Mouse (Mus musculus) lung, embryonic 14.5 days (tissue): ENCODE measurements around the gene Cyp46a1. TPM values are rescaled to one million over a fixed set of nuclear protein-coding genes. Genes with fewer than 3 reads are reported as not detected.
A peak's percentile ranks its signal among the peaks of the same experiment; 100 is the strongest.

Source experiments
- ATAC-seq: fragments of 200-750 bp; cut with Nextera tagmentation; 2 replicates; pipeline ENCODE4 v1.8.0; 2017; ENCODE audit warnings: mild to moderate bottlenecking, moderate TSS enrichment, moderate library complexity; ENCODE audit not compliant: insufficient read depth
- DNase-seq: peaks from one replicate; pipeline ENCODE4 v3.0.0-alpha.2; 2015
- H3K27ac ChIP-seq: fragments of 300-500 bp; sonication (generic); 2 replicates; pipeline ENCODE4 v1.5.1; 2014; ENCODE audit warnings: low read depth, mild to moderate bottlenecking, moderate library complexity
- H3K27me3 ChIP-seq: fragments of 300-500 bp; sonication (generic); 2 replicates; pipeline ENCODE4 v1.6.1; 2014; ENCODE audit warnings: low read length, control low read depth; ENCODE audit not compliant: insufficient read depth
- H3K36me3 ChIP-seq: fragments of 300-500 bp; sonication (generic); 2 replicates; pipeline ENCODE4 v1.6.1; 2014; ENCODE audit warnings: control low read depth; ENCODE audit not compliant: insufficient read depth
- H3K4me1 ChIP-seq: fragments of 300-500 bp; sonication (generic); 2 replicates; pipeline ENCODE4 v1.6.1; 2014; ENCODE audit warnings: antibody characterized with exemption, control low read depth; ENCODE audit not compliant: insufficient read depth
- H3K4me2 ChIP-seq: fragments of 300-500 bp; sonication (generic); 2 replicates; pipeline ENCODE4 v1.6.1; 2014; ENCODE audit warnings: mild to moderate bottlenecking
- H3K4me3 ChIP-seq: fragments of 300-500 bp; sonication (generic); 2 replicates; pipeline ENCODE4 v1.5.1; 2014; ENCODE audit warnings: low read depth, low read length
- H3K9ac ChIP-seq: fragments of 300-500 bp; sonication (generic); 2 replicates; pipeline ENCODE4 v1.6.1; 2014
- H3K9me3 ChIP-seq: fragments of 300-500 bp; sonication (generic); 2 replicates; pipeline ENCODE4 v1.6.1; 2016; ENCODE audit warnings: low read depth, low read length, control low read depth
- CTCF ChIP-seq: IDR thresholded peaks from 2 replicates; pipeline ENCODE4 v1.5.1; 2016; ENCODE audit warnings: antibody characterized with exemption, low read depth
- WGBS: fragments of 180-500 bp; shearing (Covaris S2); extraction: QIAGEN DNeasy Blood & Tissue Kit; methylation state at CpG from one replicate; pipeline ENCODE4 v1.1.7; 2014; 5-methylcytosine and 5-hydroxymethylcytosine counted together
- polyA plus RNA-seq: library from polyadenylated mRNA; unstranded; fragments of >200 nt; fragmentation: Nextera tagmentation; extraction: Ambion mirVana; gene quantifications from 2 replicates; pipeline ENCODE4 v1.2.1, GENCODE M21; 2014

The Cyp46a1 gene
- polyA plus RNA-seq, 1 experiment from 2014 or later, result 4.4 TPM

DNA sequence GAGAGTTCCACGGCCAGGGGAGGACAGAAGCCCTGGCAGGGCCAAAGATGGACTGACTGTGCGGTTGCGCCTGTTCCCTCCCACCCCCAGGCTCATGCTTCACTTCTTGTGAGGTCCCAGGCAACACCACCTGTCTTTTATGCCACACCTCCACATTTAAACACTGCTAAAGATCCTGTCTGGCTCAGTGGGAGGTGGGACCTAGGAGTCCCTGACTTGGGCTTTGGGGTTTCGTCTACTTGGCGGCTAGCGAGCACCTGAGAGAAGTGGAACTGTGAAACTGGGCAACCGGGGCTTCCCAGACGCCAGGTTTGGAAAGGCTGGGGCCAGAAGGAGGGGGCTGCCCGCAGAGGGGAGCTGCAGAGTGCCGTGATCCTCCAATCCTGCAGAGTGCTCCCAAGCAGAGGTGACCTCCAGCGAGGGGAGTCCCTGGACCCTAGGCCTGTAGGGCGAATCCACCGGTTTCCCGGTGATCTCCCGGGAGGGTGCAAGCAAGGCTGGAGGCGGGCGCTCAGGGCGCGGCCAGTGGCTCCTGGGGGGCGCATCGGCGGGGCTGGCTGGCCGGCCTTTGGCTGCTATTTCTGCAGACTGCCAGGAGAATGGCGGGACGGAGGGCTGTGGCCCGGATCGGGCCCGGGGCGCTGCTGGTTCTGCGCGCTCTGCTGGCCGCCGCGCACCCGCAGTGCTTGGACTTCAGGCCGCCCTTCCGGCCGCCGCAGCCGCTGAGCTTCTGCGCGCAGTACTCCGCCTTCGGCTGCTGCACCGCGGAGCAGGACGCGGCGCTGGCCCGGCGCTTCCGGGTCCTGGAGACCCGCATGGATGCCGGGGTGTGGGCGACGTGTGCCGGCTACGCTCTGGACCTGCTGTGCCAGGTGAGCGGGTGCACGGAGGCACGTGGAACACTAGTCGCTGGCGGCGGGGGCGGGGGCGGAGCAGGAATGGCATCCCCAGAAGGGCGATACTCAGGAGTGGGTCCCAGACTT lies 28.1 kb upstream of the Cyp46a1 start, which contains the start of gene Hhipl1:
TSS of gene Hhipl1 (plus strand) at position 459 of the 983 bp plus-strand sequence.
- DNase-seq (peak; percentile 83), ATAC-seq (peak; percentile 68)
- Histone ChIP-seq H3K36me3 (no peaks in the 10 kb centered on the region), H3K4me2 (peak within 1 kb of the TSS; percentile 99), H3K4me1 (peaks cover 14% of the 10 kb centered on the region), H3K4me3 (peak within 1 kb of the TSS; percentile 53), H3K27me3 (peaks cover 23% of the 10 kb centered on the region), H3K27ac (no peak within 1 kb of the TSS; the same call in 1 of the 2 replicates), H3K9ac (peak within 1 kb of the TSS; percentile 73), H3K9me3 (no peaks in the 10 kb centered on the region)
- WGBS, result 3% methylated on average over 66 of the region's 67 CpGs
- no peak for TF ChIP-seq CTCF

DNA sequence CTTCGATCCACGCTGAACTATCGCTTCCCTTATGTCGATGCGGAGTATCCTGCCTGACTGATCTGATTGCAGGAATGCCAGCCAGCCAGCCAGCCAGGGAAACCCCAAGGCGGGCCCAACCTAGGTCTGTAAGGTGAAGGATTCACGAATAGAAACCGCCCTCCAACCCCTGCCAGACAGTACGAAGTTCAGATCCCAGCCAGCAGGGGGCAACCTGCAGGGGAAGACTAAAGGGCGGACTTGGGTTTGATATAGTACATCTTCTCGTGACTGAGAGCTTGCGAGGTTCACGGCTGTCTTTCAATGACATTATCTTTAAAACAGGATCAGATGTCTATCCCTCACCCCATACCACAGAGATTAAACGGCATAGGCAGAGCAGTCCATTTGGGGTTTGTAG lies 26.6 kb upstream of the Cyp46a1 start:
- ATAC-seq (no peak), DNase-seq (peak; percentile 74)
- peaks cover 23% of the 10 kb centered on the region for H3K27me3 ChIP-seq
- H3K36me3 ChIP-seq, result no peaks in the 10 kb centered on the region
- no peak overlapping the region for H3K4me3 ChIP-seq
- 26% methylated on average over 14 of the region's 14 CpGs for WGBS
- peaks cover 14% of the 10 kb centered on the region for H3K4me1 ChIP-seq
- H3K4me2 ChIP-seq, result no peak overlapping the region
- H3K27ac ChIP-seq, result no peak overlapping the region
- H3K9me3 ChIP-seq, result no peaks in the 10 kb centered on the region
- TF ChIP-seq CTCF, result peak; percentile 77
- no peak overlapping the region for H3K9ac ChIP-seq

GRCm38 (mm10) chr12:108308363-108308856 lies 25.8 kb upstream of the Cyp46a1 start:
- Histone ChIP-seq H3K27me3 (peaks cover 23% of the 10 kb centered on the region), H3K27ac (no peak overlapping the region), H3K36me3 (no peaks in the 10 kb centered on the region), H3K9me3 (no peaks in the 10 kb centered on the region), H3K4me3 (no peak overlapping the region), H3K4me2 (no peak overlapping the region), H3K9ac (no peak overlapping the region), H3K4me1 (peaks cover 14% of the 10 kb centered on the region)
- no peak for TF ChIP-seq CTCF
- DNase-seq (peak; percentile 54), ATAC-seq (0 out of 2 replicates have a peak, but pooled peaks have one; percentile 23)
- 67% methylated on average over 16 of the region's 16 CpGs for WGBS

- no peaks in the 10 kb centered on the region for H3K9me3 ChIP-seq
- no peak overlapping the region for H3K4me3 ChIP-seq
- H3K27me3 ChIP-seq, result peaks cover 22% of the 10 kb centered on the region
- ATAC-seq (no peak), DNase-seq (no peak)
- no peak overlapping the region for H3K9ac ChIP-seq
- H3K4me1 ChIP-seq, result peaks cover 14% of the 10 kb centered on the region
- H3K36me3 ChIP-seq, result no peaks in the 10 kb centered on the region
- no peak overlapping the region for H3K27ac ChIP-seq
- no peak for TF ChIP-seq CTCF
- WGBS, result 41% methylated on average over 8 of the region's 8 CpGs
- H3K4me2 ChIP-seq, result no peak overlapping the region
Measured at GRCm38 (mm10) chr12:108309116-108309794, 24.9 kb upstream of the Cyp46a1 start.

GRCm38 (mm10) chr12:108310041-108310440 lies 24.1 kb upstream of the Cyp46a1 start:
- DNase-seq, result no peak
- Histone ChIP-seq H3K27me3 (peaks cover 16% of the 10 kb centered on the region), H3K36me3 (no peaks in the 10 kb centered on the region), H3K27ac (no peak overlapping the region), H3K4me1 (peaks cover 14% of the 10 kb centered on the region), H3K4me2 (no peak overlapping the region), H3K9me3 (no peaks in the 10 kb centered on the region), H3K4me3 (no peak overlapping the region), H3K9ac (no peak overlapping the region)
- WGBS, result 76% methylated on average over 4 of the region's 4 CpGs
- ATAC-seq, result no peak
- no peak for TF ChIP-seq CTCF

- no peaks in the 10 kb centered on the region for H3K36me3 ChIP-seq
Measured at GRCm38 (mm10) chr12:108310456-108311027, 23.6 kb upstream of the Cyp46a1 start.

More at GRCm38 (mm10) chr12:108310456-108311027, 23.6 kb upstream of the Cyp46a1 start:
- no peak for ATAC-seq
- Histone ChIP-seq H3K9me3 (no peaks in the 10 kb centered on the region), H3K9ac (no peak overlapping the region), H3K27ac (no peak overlapping the region), H3K4me3 (no peak overlapping the region), H3K4me2 (no peak overlapping the region), H3K4me1 (peaks cover 14% of the 10 kb centered on the region), H3K27me3 (peaks cover 12% of the 10 kb centered on the region)
- no peak for TF ChIP-seq CTCF
- WGBS, result 76% methylated on average over 7 of the region's 7 CpGs
- no peak for DNase-seq
